Mouse (Mus musculus) MEL (cell line): ENCODE measurements at regions not wholly inside any gene's neighbourhood (a gene's known extent, or its start where the extent isn't known, plus 50 kb on each side); places are given as distances from the start of the nearest gene placed in this dataset.

Experiments
- DNase-seq: peaks from one replicate; pipeline ENCODE4 v3.0.0; 2011; ENCODE audit warnings: low read depth, low spot score
- H3K27ac ChIP-seq: 2 replicates; pipeline ENCODE4 v1.5.1; 2012; ENCODE audit warnings: low read depth, mild to moderate bottlenecking, control low read depth, low read length, moderate library complexity; ENCODE audit not compliant: control insufficient read depth
- H3K27me3 ChIP-seq, 2 experiments: fragments of 150-350 bp in 1 of 2; sonication (generic) in 1 of 2; 2 replicates each; pipeline ENCODE4 v1.6.1; 2012; ENCODE audit warnings: low read length in 2 of 2, mild to moderate bottlenecking in 2 of 2, improper control_type of control experiment in 1 of 2, moderate library complexity in 1 of 2; ENCODE audit not compliant: insufficient read depth in 2 of 2, control insufficient read depth in 1 of 2
- H3K36me3 ChIP-seq, 2 experiments: 2 replicates each; pipeline ENCODE4 v1.6.1; 2012 to 2014; ENCODE audit warnings: low read length in 2 of 2, improper control_type of control experiment in 1 of 2, inconsistent platforms in 1 of 2, mild to moderate bottlenecking in 1 of 2; ENCODE audit not compliant: insufficient read depth in 2 of 2, control insufficient read depth in 1 of 2
- H3K4me1 ChIP-seq, 2 experiments: fragments of 150-350 bp in 1 of 2; sonication (generic) in 1 of 2; 2 replicates each; pipeline ENCODE4 v1.6.1; 2012; ENCODE audit warnings: low read length in 2 of 2, improper control_type of control experiment in 1 of 2, mild to moderate bottlenecking in 1 of 2; ENCODE audit not compliant: insufficient read depth in 2 of 2, control insufficient read depth in 1 of 2
- H3K4me3 ChIP-seq, 2 experiments: fragments of 150-350 bp in 1 of 2; sonication (generic) in 1 of 2; 2 replicates each; pipeline ENCODE4 v1.5.1; 2012; ENCODE audit warnings: low read depth in 2 of 2, low read length in 2 of 2, mild to moderate bottlenecking in 2 of 2, moderate library complexity in 2 of 2, control low read depth in 1 of 2, improper control_type of control experiment in 1 of 2; ENCODE audit not compliant: control insufficient read depth in 1 of 2, insufficient read depth in 1 of 2
- H3K79me2 ChIP-seq: 2 replicates; pipeline ENCODE4 v1.6.1; 2012; ENCODE audit warnings: mild to moderate bottlenecking, low read length, moderate library complexity; ENCODE audit not compliant: control insufficient read depth, poor library complexity, insufficient read depth
- H3K9ac ChIP-seq: 2 replicates; pipeline ENCODE4 v1.6.1; 2012; ENCODE audit warnings: low read depth, mild to moderate bottlenecking, control low read depth, low read length, moderate library complexity; ENCODE audit not compliant: control insufficient read depth, poor library complexity, severe bottlenecking
- H3K9me3 ChIP-seq: fragments of 150-350 bp; sonication (generic); replicated peaks from 2 replicates; pipeline ENCODE4 v1.6.1; 2012; ENCODE audit warnings: mild to moderate bottlenecking, low read length, improper control_type of control experiment, moderate library complexity; ENCODE audit not compliant: insufficient read depth
- BHLHE40 ChIP-seq: IDR thresholded peaks from 2 replicates; pipeline ENCODE4 v1.6.1; 2012; ENCODE audit warnings: low read depth, mild to moderate bottlenecking, inconsistent platforms, low read length, improper control_type of control experiment, borderline replicate concordance
- CHD1 ChIP-seq: IDR thresholded peaks from 2 replicates; pipeline ENCODE4 v1.6.1; 2012; ENCODE audit warnings: low read depth, mild to moderate bottlenecking, inconsistent platforms, low read length, improper control_type of control experiment
- CTCF ChIP-seq, 3 experiments: IDR thresholded peaks in 2 of 3; conservative IDR thresholded peaks in 1 of 3; 2 replicates each; pipeline ENCODE4 v1.5.1; 2011 to 2012; ENCODE audit warnings: low read length in 3 of 3, low read depth in 2 of 3, mild to moderate bottlenecking in 2 of 3, improper control_type of control experiment in 1 of 3, inconsistent platforms in 1 of 3, mixed read lengths in 1 of 3, moderate library complexity in 1 of 3; ENCODE audit not compliant: control insufficient read depth in 1 of 3, insufficient read depth in 1 of 3, poor library complexity in 1 of 3, severe bottlenecking in 1 of 3
- ELF1 ChIP-seq: IDR thresholded peaks from 2 replicates; pipeline ENCODE4 v1.6.1; 2014; ENCODE audit warnings: low read depth, mild to moderate bottlenecking, inconsistent platforms, low read length, improper control_type of control experiment, moderate library complexity
- EP300 ChIP-seq, 2 experiments: IDR thresholded peaks; 2 replicates each; pipeline ENCODE4 v1.6.1; 2011; ENCODE audit warnings: improper control_type of control experiment in 2 of 2, low read length in 2 of 2, low read depth in 1 of 2, mild to moderate bottlenecking in 1 of 2
- ETS1 ChIP-seq: IDR thresholded peaks from 2 replicates; pipeline ENCODE4 v1.6.1; 2012; ENCODE audit warnings: low read depth, mild to moderate bottlenecking, inconsistent platforms, low read length, improper control_type of control experiment, moderate library complexity
- GABPA ChIP-seq: IDR thresholded peaks from 2 replicates; pipeline ENCODE4 v1.6.1; 2012; ENCODE audit warnings: low read depth, mild to moderate bottlenecking, inconsistent platforms, low read length, improper control_type of control experiment, moderate library complexity
- GATA1 ChIP-seq: IDR thresholded peaks from 2 replicates; pipeline ENCODE4 v1.6.1; 2011; ENCODE audit warnings: low read depth, low read length, improper control_type of control experiment
- HCFC1 ChIP-seq: IDR thresholded peaks from 2 replicates; pipeline ENCODE4 v1.6.1; 2012; ENCODE audit warnings: low read depth, mild to moderate bottlenecking, inconsistent platforms, low read length, improper control_type of control experiment, moderate library complexity
- JUND ChIP-seq: IDR thresholded peaks from 2 replicates; pipeline ENCODE4 v1.6.1; 2011; ENCODE audit warnings: low read depth, mild to moderate bottlenecking, improper control_type of control experiment, low read length
- KAT2A ChIP-seq: conservative IDR thresholded peaks from 2 replicates; pipeline ENCODE4 v1.6.1; 2012; ENCODE audit warnings: low read depth, low read length, improper control_type of control experiment, inconsistent platforms
- MAFK ChIP-seq: IDR thresholded peaks from 2 replicates; pipeline ENCODE4 v1.6.1; 2011; ENCODE audit warnings: low read depth, mild to moderate bottlenecking, low read length, improper control_type of control experiment, borderline replicate concordance
- MAZ ChIP-seq: IDR thresholded peaks from 2 replicates; pipeline ENCODE4 v1.6.1; 2012; ENCODE audit warnings: low read depth, mild to moderate bottlenecking, inconsistent platforms, low read length, improper control_type of control experiment
- MXI1 ChIP-seq: IDR thresholded peaks from 2 replicates; pipeline ENCODE4 v1.6.1; 2011; ENCODE audit warnings: mild to moderate bottlenecking, low read depth, low read length, improper control_type of control experiment
- MYB ChIP-seq: IDR thresholded peaks from 2 replicates; pipeline ENCODE4 v1.6.1; 2011; ENCODE audit warnings: mild to moderate bottlenecking, low read depth, low read length, improper control_type of control experiment
- MYC ChIP-seq: IDR thresholded peaks from 2 replicates; pipeline ENCODE4 v1.6.1; 2011; ENCODE audit warnings: low read depth, mild to moderate bottlenecking, low read length, improper control_type of control experiment, moderate library complexity
- NRF1 ChIP-seq: IDR thresholded peaks from 2 replicates; pipeline ENCODE4 v1.6.1; 2014; ENCODE audit warnings: low read depth, mild to moderate bottlenecking, inconsistent platforms, low read length, improper control_type of control experiment, moderate library complexity; ENCODE audit not compliant: poor library complexity, insufficient read depth, severe bottlenecking
- POLR2AphosphoS2 ChIP-seq: IDR thresholded peaks from 2 replicates; pipeline ENCODE4 v1.6.1; 2011; ENCODE audit warnings: low read length, improper control_type of control experiment
- POLR2AphosphoS5 ChIP-seq: IDR thresholded peaks from 2 replicates; pipeline ENCODE4 v1.6.1; 2012; ENCODE audit warnings: low read depth, borderline replicate concordance, mild to moderate bottlenecking, inconsistent platforms, low read length, moderate library complexity, mixed read lengths
- SIN3A ChIP-seq: IDR thresholded peaks from 2 replicates; pipeline ENCODE4 v1.6.1; 2012; ENCODE audit warnings: low read length, improper control_type of control experiment, inconsistent platforms
- SMC3 ChIP-seq: IDR thresholded peaks from 2 replicates; pipeline ENCODE4 v1.6.1; 2011; ENCODE audit warnings: low read depth, low read length, improper control_type of control experiment
- TAL1 ChIP-seq: IDR thresholded peaks from 2 replicates; pipeline ENCODE4 v1.6.1; 2012; ENCODE audit warnings: mild to moderate bottlenecking, inconsistent platforms, low read length, moderate library complexity, mixed read lengths
- TBP ChIP-seq: IDR thresholded peaks from 2 replicates; pipeline ENCODE4 v1.8.0; 2011; ENCODE audit warnings: low read depth, low read length, improper control_type of control experiment
- TCF12 ChIP-seq: IDR thresholded peaks from 2 replicates; pipeline ENCODE4 v1.6.1; 2014; ENCODE audit warnings: low read depth, mild to moderate bottlenecking, inconsistent platforms, low read length, improper control_type of control experiment, moderate library complexity
- UBTF ChIP-seq: IDR thresholded peaks from 2 replicates; pipeline ENCODE4 v1.6.1; 2012; ENCODE audit warnings: low read depth, mild to moderate bottlenecking, inconsistent platforms, low read length, improper control_type of control experiment, moderate library complexity, borderline replicate concordance; ENCODE audit not compliant: insufficient read depth
- USF1 ChIP-seq: IDR thresholded peaks from 2 replicates; pipeline ENCODE4 v1.6.1; 2014; ENCODE audit warnings: low read depth, mild to moderate bottlenecking, inconsistent platforms, low read length, improper control_type of control experiment, moderate library complexity
- USF2 ChIP-seq, 2 experiments: IDR thresholded peaks; 2 replicates each; pipeline ENCODE4 v1.6.1; 2011 to 2012; ENCODE audit warnings: improper control_type of control experiment in 2 of 2, low read length in 2 of 2, borderline replicate concordance in 1 of 2, inconsistent platforms in 1 of 2, low read depth in 1 of 2, mild to moderate bottlenecking in 1 of 2; ENCODE audit not compliant: insufficient read depth in 1 of 2
- ZKSCAN1 ChIP-seq: IDR thresholded peaks from 2 replicates; pipeline ENCODE4 v1.6.1; 2012; ENCODE audit warnings: low read depth, mild to moderate bottlenecking, inconsistent platforms, low read length, improper control_type of control experiment, moderate library complexity
- ZNF384 ChIP-seq: IDR thresholded peaks from 2 replicates; pipeline ENCODE4 v1.6.1; 2012; ENCODE audit warnings: low read depth, mild to moderate bottlenecking, inconsistent platforms, low read length, improper control_type of control experiment

GRCm38 (mm10) chr3:148510381-148510780, 480.0 kb downstream of the Adgrl2 start (continued):
- TF ChIP-seq POLR2AphosphoS2 (no peak), KAT2A (no peak)

GRCm38 (mm10) chr3:148504928-148505327, 485.4 kb downstream of the Adgrl2 start:
- TF ChIP-seq POLR2AphosphoS5: no peak
- TF ChIP-seq UBTF: no peak
- no peak for TF ChIP-seq CTCF (IDR thresholded peaks at IDR 0.05 in 2 of 3, conservative IDR thresholded peaks at IDR 0.05 in 1 of 3; ENCODE audit: control insufficient read depth in 1 of 3, insufficient read depth in 1 of 3, low read depth in 2 of 3, low read length in 3 of 3, poor library complexity in 1 of 3, severe bottlenecking in 1 of 3)
- no peak for TF ChIP-seq JUND
- TF ChIP-seq SIN3A: no peak
- no peak for TF ChIP-seq ZNF384
- TF ChIP-seq MAZ: no peak
- TF ChIP-seq NRF1: no peak
- TF ChIP-seq SMC3: no peak
- TF ChIP-seq BHLHE40: no peak
- TF ChIP-seq USF1: no peak
- no peak for TF ChIP-seq GATA1
- no peak for TF ChIP-seq CHD1
- TF ChIP-seq EP300 (IDR thresholded peaks at IDR 0.05; ENCODE audit: low read depth in 1 of 2, low read length in 2 of 2): no peak
- no peak for TF ChIP-seq ZKSCAN1
- no peak for TF ChIP-seq HCFC1
- TF ChIP-seq MYB: no peak
- no peak for TF ChIP-seq TAL1
- no peak for TF ChIP-seq MXI1

GRCm38 (mm10) chr3:148503432-148503831, 486.9 kb downstream of the Adgrl2 start:
- Histone ChIP-seq H3K27me3 (no peaks in the 10 kb centered on the region), H3K9me3 (no peaks in the 10 kb centered on the region), H3K79me2 (no peaks in the 10 kb centered on the region), H3K4me3 (no peak overlapping the region), H3K4me1 (peaks cover 17 to 20% of the 10 kb centered on the region in 2 experiments), H3K9ac (no peak overlapping the region), H3K27ac (peak overlapping the region; percentile 64), H3K36me3 (peaks cover 0 to 22% of the 10 kb centered on the region in 2 experiments; a peak in 2 of 4 replicates)
- peak; percentile 64 for DNase-seq
- TF ChIP-seq MYC (no peak), MYB (no peak), EP300 (IDR thresholded peaks at IDR 0.05; ENCODE audit: low read depth in 1 of 2, low read length in 2 of 2) (peak; percentile 78 to 83), GABPA (no peak), TBP (no peak), MAFK (no peak), ELF1 (no peak), NRF1 (no peak), CTCF (IDR thresholded peaks at IDR 0.05 in 2 of 3, conservative IDR thresholded peaks at IDR 0.05 in 1 of 3; ENCODE audit: control insufficient read depth in 1 of 3, insufficient read depth in 1 of 3, low read depth in 2 of 3, low read length in 3 of 3, poor library complexity in 1 of 3, severe bottlenecking in 1 of 3) (no peak), HCFC1 (no peak), SIN3A (0 out of 2 replicates have a peak, but pooled peaks have one; percentile 11), USF2 (IDR thresholded peaks at IDR 0.05; ENCODE audit: borderline replicate concordance in 1 of 2, insufficient read depth in 1 of 2, low read depth in 1 of 2, low read length in 2 of 2) (no peak), USF1 (no peak), SMC3 (no peak), ETS1 (peak; percentile 88), TCF12 (peak; percentile 78), GATA1 (peak; percentile 83)

More at GRCm38 (mm10) chr3:148504928-148505327, 485.4 kb downstream of the Adgrl2 start:
- Histone ChIP-seq H3K79me2 (no peaks in the 10 kb centered on the region), H3K27me3 (no peaks in the 10 kb centered on the region), H3K27ac (no peak overlapping the region), H3K9ac (no peak overlapping the region), H3K4me3 (no peak overlapping the region), H3K4me1 (peaks cover 19 to 20% of the 10 kb centered on the region in 2 experiments), H3K36me3 (peaks cover 0 to 24% of the 10 kb centered on the region in 2 experiments; a peak in 2 of 4 replicates), H3K9me3 (no peaks in the 10 kb centered on the region)
- DNase-seq: no peak
